Mouse (Mus musculus): ENCODE results near the gene Sema4f. TPM values are rescaled to one million over a fixed set of nuclear protein-coding genes. Genes with fewer than 3 reads are reported as not detected.

Gene Sema4f
- total and polyA plus RNA-seq, 3 experiments: 0.04 TPM; not detected in 2

DNA sequence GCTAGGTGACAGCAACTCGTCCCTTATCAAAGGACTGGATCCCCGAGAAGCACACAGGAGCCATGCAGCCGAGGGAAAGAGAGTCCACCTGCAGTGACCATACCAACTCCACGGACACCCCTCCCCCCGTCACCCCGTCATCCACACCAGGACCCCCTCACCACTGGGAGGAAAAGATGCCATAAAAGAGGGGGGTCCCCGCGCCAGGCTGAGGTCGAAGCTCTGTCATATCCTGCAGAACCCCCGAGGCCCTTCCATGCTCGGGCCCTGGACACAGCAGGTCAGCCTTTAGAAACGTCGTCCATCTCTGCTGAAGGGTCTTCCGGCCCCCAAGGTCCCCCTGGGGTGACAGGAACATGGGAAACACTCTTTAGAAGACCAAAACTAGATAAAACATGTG is 21.2 kb downstream of the Sema4f start:
- H3K27ac ChIP-seq (ENCODE audit: insufficient read depth, low read depth): no peak overlapping the region
- no peak overlapping the region for H3K9ac ChIP-seq (ENCODE audit: insufficient read depth, low read depth)
- no peak for DNase-seq (ENCODE audit: extremely low read depth)
- no peaks in the 10 kb centered on the region for H3K27me3 ChIP-seq (replicated peaks)
- no peaks in the 10 kb centered on the region for H3K9me3 ChIP-seq (replicated peaks; ENCODE audit: low read length)
- H3K4me1 ChIP-seq (ENCODE audit: control insufficient read depth in 1 of 2, insufficient read depth in 2 of 2): peaks cover 6 to 10% of the 10 kb centered on the region in 2 experiments; a peak in 2 of 4 replicates
- dilution Hi-C loops (cut with MboI; ENCODE audit: extremely low pct_ligation_motif_present, extremely low pct_unique_long_range_greater_than_20kb, low sequenced_read_pairs): no loop called here
- no peaks in the 10 kb centered on the region for H3K79me2 ChIP-seq (replicated peaks; ENCODE audit: control insufficient read depth, extremely low read depth, insufficient read depth, poor library complexity, severe bottlenecking)
- in situ Hi-C loops (cut with MboI; ENCODE audit: low pct_ligation_motif_present, low pct_unique_long_range_greater_than_20kb, low sequenced_read_pairs): loop anchor here (5.0 kb wide), 1 partner anchor 49 kb away; no protein-coding TSS in a partner anchor
- H3K4me3 ChIP-seq (replicated peaks in 1 of 3; ENCODE audit: low read depth in 2 of 3, low read length in 2 of 3, poor library complexity in 1 of 3): no peak overlapping the region
- TF ChIP-seq ZNF384 (IDR thresholded peaks at IDR 0.05; ENCODE audit: low read depth, low read length): no peak
- no peak for TF ChIP-seq E2F4 (IDR thresholded peaks at IDR 0.05; ENCODE audit: insufficient replicate concordance, low read depth, low read length)
- TF ChIP-seq MEF2A (IDR thresholded peaks at IDR 0.05; ENCODE audit: borderline replicate concordance, low read depth, low read length): no peak
- TF ChIP-seq UBTF (IDR thresholded peaks at IDR 0.05; ENCODE audit: low read depth, low read length): no peak
- TF ChIP-seq NRF1 (IDR thresholded peaks at IDR 0.05; ENCODE audit: low read depth, low read length): no peak
- TF ChIP-seq MAFK (IDR thresholded peaks at IDR 0.05; ENCODE audit: insufficient replicate concordance, low read length): no peak
- no peak for TF ChIP-seq CHD1 (IDR thresholded peaks at IDR 0.05; ENCODE audit: low read depth, low read length)
- no peak for TF ChIP-seq ZMIZ1 (IDR thresholded peaks at IDR 0.05; ENCODE audit: low read depth, low read length)
- TF ChIP-seq POLR2A (IDR thresholded peaks at IDR 0.05; ENCODE audit: low read depth, low read length): no peak
- TF ChIP-seq MAZ (IDR thresholded peaks at IDR 0.05; ENCODE audit: low read depth, low read length): no peak
- no peak for TF ChIP-seq ELF1 (IDR thresholded peaks at IDR 0.05; ENCODE audit: low read depth, low read length)
- no peak for TF ChIP-seq JUN (IDR thresholded peaks at IDR 0.05; ENCODE audit: insufficient read depth, low read depth, low read length)
- H3K36me3 ChIP-seq (replicated peaks in 1 of 2; ENCODE audit: control insufficient read depth in 1 of 2, insufficient read depth in 1 of 2, low read length in 1 of 2): no peaks in the 10 kb centered on the region
- no peak overlapping the region for H3K4me2 ChIP-seq (ENCODE audit: insufficient read depth, low read depth, poor library complexity, severe bottlenecking)

DNA sequence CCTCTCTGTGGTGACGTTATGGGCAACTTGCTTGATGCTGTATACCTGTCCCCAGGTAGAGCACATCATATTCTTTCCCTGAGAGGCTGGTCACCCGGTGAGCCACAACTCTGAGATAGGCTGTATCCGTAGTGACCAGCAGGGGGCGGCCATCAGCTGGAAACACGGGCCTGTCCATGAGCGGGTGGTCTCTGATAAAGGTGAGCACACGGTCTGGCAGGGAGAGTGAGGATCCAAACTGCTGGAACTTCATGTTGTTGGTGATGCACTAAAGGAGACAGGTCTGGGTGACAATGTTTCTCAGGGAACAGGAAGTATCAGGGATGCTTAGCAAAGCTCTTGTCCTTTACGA is 21.8 kb downstream of the Sema4f start:
- Histone ChIP-seq H3K4me1 (ENCODE audit: control insufficient read depth in 1 of 2, insufficient read depth in 2 of 2) (peaks cover 6 to 10% of the 10 kb centered on the region in 2 experiments; a peak in 2 of 4 replicates), H3K27me3 (replicated peaks) (no peaks in the 10 kb centered on the region), H3K9ac (ENCODE audit: insufficient read depth, low read depth) (no peak overlapping the region), H3K4me2 (ENCODE audit: insufficient read depth, low read depth, poor library complexity, severe bottlenecking) (no peak overlapping the region), H3K79me2 (replicated peaks; ENCODE audit: control insufficient read depth, extremely low read depth, insufficient read depth, poor library complexity, severe bottlenecking) (no peaks in the 10 kb centered on the region), H3K4me3 (replicated peaks in 1 of 3; ENCODE audit: low read depth in 2 of 3, low read length in 2 of 3, poor library complexity in 1 of 3) (no peak overlapping the region), H3K27ac (ENCODE audit: insufficient read depth, low read depth) (no peak overlapping the region), H3K36me3 (replicated peaks in 1 of 2; ENCODE audit: control insufficient read depth in 1 of 2, insufficient read depth in 1 of 2, low read length in 1 of 2) (no peaks in the 10 kb centered on the region), H3K9me3 (replicated peaks; ENCODE audit: low read length) (no peaks in the 10 kb centered on the region)
- TF ChIP-seq CHD1 (IDR thresholded peaks at IDR 0.05; ENCODE audit: low read depth, low read length) (no peak), SMC3 (IDR thresholded peaks at IDR 0.05; ENCODE audit: low read depth, low read length) (peak; percentile 88), RAD21 (IDR thresholded peaks at IDR 0.05; ENCODE audit: low read depth, low read length) (peak; percentile 61), MXI1 (IDR thresholded peaks at IDR 0.05; ENCODE audit: low read depth, low read length) (no peak), ELF1 (IDR thresholded peaks at IDR 0.05; ENCODE audit: low read depth, low read length) (0 out of 2 replicates have a peak, but pooled peaks have one; percentile 22), ZNF384 (IDR thresholded peaks at IDR 0.05; ENCODE audit: low read depth, low read length) (0 out of 2 replicates have a peak, but pooled peaks have one; percentile 22), BHLHE40 (IDR thresholded peaks at IDR 0.05; ENCODE audit: low read depth, low read length) (no peak), JUND (conservative IDR thresholded peaks at IDR 0.05; ENCODE audit: low read depth, low read length) (no peak), CTCF (conservative IDR thresholded peaks at IDR 0.05 in 1 of 2, IDR thresholded peaks at IDR 0.05 in 1 of 2; ENCODE audit: low read depth in 2 of 2, low read length in 2 of 2) (peak; percentile 61 to 87), JUN (IDR thresholded peaks at IDR 0.05; ENCODE audit: insufficient read depth, low read depth, low read length) (no peak), EP300 (IDR thresholded peaks at IDR 0.05; ENCODE audit: low read length) (no peak)
- in situ Hi-C loops (cut with MboI; ENCODE audit: low pct_ligation_motif_present, low pct_unique_long_range_greater_than_20kb, low sequenced_read_pairs): loop anchor here (5.0 kb wide), 1 partner anchor 50 kb away; no protein-coding TSS in a partner anchor
- dilution Hi-C loops (cut with MboI; ENCODE audit: extremely low pct_ligation_motif_present, extremely low pct_unique_long_range_greater_than_20kb, low sequenced_read_pairs): no loop called here
- peak; percentile 46 for DNase-seq (ENCODE audit: extremely low read depth)
